Mouse (Mus musculus) lung, adult 2 months (tissue): ENCODE results near the gene Gigyf2.

ENCODE experiments used
- CTCF ChIP-seq: fragments of 200-500 bp; IDR thresholded peaks from 2 replicates; pipeline ENCODE4 v1.5.1; 2011; ENCODE audit warnings: mild to moderate bottlenecking, low read length, control low read depth; ENCODE audit not compliant: insufficient read depth
- POLR2A ChIP-seq: fragments of 200-500 bp; IDR thresholded peaks from 2 replicates; pipeline ENCODE4 v1.6.1; 2011; ENCODE audit warnings: low read depth, mild to moderate bottlenecking, control low read depth, low read length, borderline replicate concordance; ENCODE audit errors: extremely low read depth

GRCm38 (mm10) chr1:87418733-87419132 lies 91.9 kb downstream of the Gigyf2 start:
- TF ChIP-seq CTCF (no peak), POLR2A (no peak)
